Comparison of ENCODE assay signal across 8 mouse cellular contexts in genomic region chr19:3326479-3327047, GRCm38 (mm10). TPM values are rescaled to one million over a fixed set of nuclear protein-coding genes. Genes with fewer than 3 reads are reported as not detected.
DNase-seq lines count a peak whose midpoint lies in the region; ATAC-seq and TF ChIP-seq lines count a peak whose summit lies in the region.

No protein-coding gene starts in this region.

- peak overlapping the region; percentile 89 for H3K27ac ChIP-seq in liver, embryonic 11.5 days (ENCODE audit: low read depth, low read length)
- H3K27ac ChIP-seq in liver, embryonic 12.5 days, result no peak overlapping the region
- peak overlapping the region; percentile 89 for H3K27ac ChIP-seq in hindbrain, postnatal 0 days
- peak overlapping the region; percentile 86; the same call in 1 of the 2 replicates for H3K27ac ChIP-seq in limb, embryonic 13.5 days
- peak overlapping the region; percentile 89 for H3K27ac ChIP-seq in neural tube, embryonic 15.5 days (replicated peaks)

- no peak for TF ChIP-seq CTCF in hindbrain, postnatal 0 days (IDR thresholded peaks at IDR 0.05; ENCODE audit: low read depth)

- H3K27me3 ChIP-seq in liver, embryonic 11.5 days (replicated peaks; ENCODE audit: control insufficient read depth, insufficient read depth, low read length), result no peaks in the 10 kb centered on the region
- no peaks in the 10 kb centered on the region for H3K27me3 ChIP-seq in liver, embryonic 12.5 days (replicated peaks)
- peaks cover 12% of the 10 kb centered on the region for H3K27me3 ChIP-seq in hindbrain, postnatal 0 days (ENCODE audit: insufficient read depth, low read length)
- peaks cover 16% of the 10 kb centered on the region for H3K27me3 ChIP-seq in limb, embryonic 13.5 days
- peaks cover 27% of the 10 kb centered on the region for H3K27me3 ChIP-seq in neural tube, embryonic 15.5 days (replicated peaks)

- H3K4me3 ChIP-seq in liver, embryonic 11.5 days (ENCODE audit: low read depth, low read length), result no peak overlapping the region
- H3K4me3 ChIP-seq in liver, embryonic 12.5 days, result no peak overlapping the region
- H3K4me3 ChIP-seq in hindbrain, postnatal 0 days (ENCODE audit: low read length), result no peak overlapping the region
- no peak overlapping the region for H3K4me3 ChIP-seq in limb, embryonic 13.5 days
- H3K4me3 ChIP-seq in neural tube, embryonic 15.5 days (replicated peaks), result no peak overlapping the region

- peak overlapping the region; percentile 84 for H3K4me2 ChIP-seq in liver, embryonic 11.5 days
- no peak overlapping the region for H3K4me2 ChIP-seq in liver, embryonic 12.5 days
- H3K4me2 ChIP-seq in hindbrain, postnatal 0 days (ENCODE audit: low read depth, low read length), result peak overlapping the region; percentile 85
- H3K4me2 ChIP-seq in limb, embryonic 13.5 days (replicated peaks), result peak overlapping the region; percentile 99
- H3K4me2 ChIP-seq in neural tube, embryonic 15.5 days, result no peak overlapping the region

- no peak overlapping the region for H3K9ac ChIP-seq in liver, embryonic 11.5 days (ENCODE audit: low read depth, low read length)
- H3K9ac ChIP-seq in liver, embryonic 12.5 days, result no peak overlapping the region
- H3K9ac ChIP-seq in hindbrain, postnatal 0 days (replicated peaks; ENCODE audit: low read length), result peak overlapping the region; percentile 47; the same call in 1 of the 2 replicates
- H3K9ac ChIP-seq in limb, embryonic 13.5 days, result no peak overlapping the region
- no peak overlapping the region for H3K9ac ChIP-seq in neural tube, embryonic 15.5 days (replicated peaks)

- no peaks in the 10 kb centered on the region for H3K36me3 ChIP-seq in liver, embryonic 11.5 days (ENCODE audit: control insufficient read depth, insufficient read depth, low read length)
- H3K36me3 ChIP-seq in liver, embryonic 12.5 days, result no peaks in the 10 kb centered on the region
- no peaks in the 10 kb centered on the region for H3K36me3 ChIP-seq in hindbrain, postnatal 0 days (ENCODE audit: insufficient read depth, low read length)
- no peaks in the 10 kb centered on the region for H3K36me3 ChIP-seq in limb, embryonic 13.5 days
- H3K36me3 ChIP-seq in neural tube, embryonic 15.5 days, result no peaks in the 10 kb centered on the region

- 83% methylated on average over 12 of the region's 12 CpGs for WGBS in liver, embryonic 11.5 days
- 83% methylated on average over 12 of the region's 12 CpGs for WGBS in liver, embryonic 12.5 days (ENCODE audit: insufficient replicate concordance)
- WGBS in hindbrain, postnatal 0 days, result 77% methylated on average over 12 of the region's 12 CpGs
- 78% methylated on average over 12 of the region's 12 CpGs for WGBS in limb, embryonic 13.5 days
- WGBS in neural tube, embryonic 15.5 days, result 86% methylated on average over 12 of the region's 12 CpGs

- DNase-seq in liver, embryonic 11.5 days (ENCODE audit: low spot score), result no peak
- DNase-seq in hindbrain, postnatal 0 days (ENCODE audit: low spot score), result no peak
- no peak for DNase-seq in testis, postnatal 14 days (ENCODE audit: low spot score)
- DNase-seq in layer of hippocampus, adult 18-20 months (ENCODE audit: low spot score in 2 of 2), result no peak
- no peak for DNase-seq in gastrocnemius, postnatal 36 days

- intact Hi-C loops in gastrocnemius, postnatal 36 days (cut with DNase I), result no loop called here

- H3K9me3 ChIP-seq in liver, embryonic 11.5 days (ENCODE audit: control insufficient read depth, low read length), result no peaks in the 10 kb centered on the region
- no peaks in the 10 kb centered on the region for H3K9me3 ChIP-seq in liver, embryonic 12.5 days (replicated peaks)
- H3K9me3 ChIP-seq in hindbrain, postnatal 0 days (ENCODE audit: low read length), result no peaks in the 10 kb centered on the region
- no peaks in the 10 kb centered on the region for H3K9me3 ChIP-seq in limb, embryonic 13.5 days
- H3K9me3 ChIP-seq in neural tube, embryonic 15.5 days (replicated peaks), result no peaks in the 10 kb centered on the region

- H3K4me1 ChIP-seq in liver, embryonic 11.5 days (replicated peaks; ENCODE audit: control insufficient read depth, insufficient read depth, low read length), result peaks cover 25% of the 10 kb centered on the region
- H3K4me1 ChIP-seq in liver, embryonic 12.5 days, result peaks cover 69% of the 10 kb centered on the region
- H3K4me1 ChIP-seq in hindbrain, postnatal 0 days (ENCODE audit: insufficient read depth, low read length), result peaks cover 20% of the 10 kb centered on the region
- H3K4me1 ChIP-seq in limb, embryonic 13.5 days, result peaks cover 38% of the 10 kb centered on the region
- H3K4me1 ChIP-seq in neural tube, embryonic 15.5 days, result peaks cover 50% of the 10 kb centered on the region

- ATAC-seq in liver, embryonic 11.5 days (replicated peaks; ENCODE audit: low FRiP score), result no peak
- ATAC-seq in liver, embryonic 12.5 days, result no peak
- no peak for ATAC-seq in hindbrain, postnatal 0 days
- no peak for ATAC-seq in limb, embryonic 13.5 days (ENCODE audit: low FRiP score, low read depth)
- no peak for ATAC-seq in neural tube, embryonic 15.5 days (ENCODE audit: low FRiP score)

RNA-seq across cellular contexts. Expression of gene Cpt1a, which starts 4.4 kb away (rescaled TPM):
- 15.0 and 15.8 TPM in 2 replicates for polyA plus RNA-seq in liver, embryonic 11.5 days (2014; fragmentation: Nextera tagmentation; extraction: Ambion mirVana)
- 7.0 and 8.3 TPM in 2 replicates for polyA plus RNA-seq in liver, embryonic 12.5 days (2016; fragmentation: Nextera tagmentation; extraction: Ambion mirVana)
- total RNA-seq in hindbrain, postnatal 0 days (2014; rRNA removed), result 27.7 and 31.1 TPM in 2 replicates
- 22.3 and 22.4 TPM in 2 replicates for polyA plus RNA-seq in hindbrain, postnatal 0 days (2015; fragmentation: Nextera tagmentation; extraction: Ambion mirVana)
- polyA plus RNA-seq in limb, embryonic 13.5 days (2015; fragmentation: Nextera tagmentation; extraction: Ambion mirVana), result 13.9 and 16.2 TPM in 2 replicates
- 14.7 and 21.6 TPM in 2 replicates for polyA plus RNA-seq in neural tube, embryonic 15.5 days (2015; fragmentation: Nextera tagmentation; extraction: Ambion mirVana)
- 10 to 100 TPM; 24.3 to 24.7 TPM for total RNA-seq in layer of hippocampus, adult 18-20 months (2021)
- 10 to 100 TPM; 11.7 to 19.0 TPM for total RNA-seq in gastrocnemius, postnatal 36 days (2021)

RNA-seq across cellular contexts. Expression of gene Ighmbp2, which starts 43.7 kb away (rescaled TPM):
- 7.4 and 8.8 TPM in 2 replicates for polyA plus RNA-seq in liver, embryonic 11.5 days (2014; fragmentation: Nextera tagmentation; extraction: Ambion mirVana)
- polyA plus RNA-seq in liver, embryonic 12.5 days (2016; fragmentation: Nextera tagmentation; extraction: Ambion mirVana), result 5.1 and 5.7 TPM in 2 replicates
- total RNA-seq in hindbrain, postnatal 0 days (2014; rRNA removed), result 10.5 and 11.5 TPM in 2 replicates
- polyA plus RNA-seq in hindbrain, postnatal 0 days (2015; fragmentation: Nextera tagmentation; extraction: Ambion mirVana), result 8.6 and 9.2 TPM in 2 replicates
- polyA plus RNA-seq in limb, embryonic 13.5 days (2015; fragmentation: Nextera tagmentation; extraction: Ambion mirVana), result 13.1 and 14.0 TPM in 2 replicates
- 10.6 and 10.7 TPM in 2 replicates for polyA plus RNA-seq in neural tube, embryonic 15.5 days (2015; fragmentation: Nextera tagmentation; extraction: Ambion mirVana)
- 10 to 100 TPM in 1 of 2 experiments, 1 to 10 TPM in 1; 9.8 to 10.6 TPM for total RNA-seq in layer of hippocampus, adult 18-20 months (2021)
- 1 to 10 TPM; 3.3 to 4.6 TPM for total RNA-seq in gastrocnemius, postnatal 36 days (2021)

RNA-seq across cellular contexts. Expression of gene Mrpl21, which starts 43.9 kb away (rescaled TPM):
- polyA plus RNA-seq in liver, embryonic 11.5 days (2014; fragmentation: Nextera tagmentation; extraction: Ambion mirVana), result 154 and 156 TPM in 2 replicates
- 95.7 and 99.8 TPM in 2 replicates for polyA plus RNA-seq in liver, embryonic 12.5 days (2016; fragmentation: Nextera tagmentation; extraction: Ambion mirVana)
- total RNA-seq in hindbrain, postnatal 0 days (2014; rRNA removed), result 62.2 and 65.7 TPM in 2 replicates
- 93.8 and 105 TPM in 2 replicates for polyA plus RNA-seq in hindbrain, postnatal 0 days (2015; fragmentation: Nextera tagmentation; extraction: Ambion mirVana)
- 136 TPM in 2 replicates for polyA plus RNA-seq in limb, embryonic 13.5 days (2015; fragmentation: Nextera tagmentation; extraction: Ambion mirVana)
- polyA plus RNA-seq in neural tube, embryonic 15.5 days (2015; fragmentation: Nextera tagmentation; extraction: Ambion mirVana), result 103 and 105 TPM in 2 replicates
- total RNA-seq in layer of hippocampus, adult 18-20 months (2021), result 10 to 100 TPM; 47.2 to 58.4 TPM
- 10 to 100 TPM; 57.2 to 61.2 TPM for total RNA-seq in gastrocnemius, postnatal 36 days (2021)

Comparison
In these comparisons a context has a peak if more than half of its experiments do, and no peak if none do; other contexts are left out.
1. H3K4me2 ChIP-seq: peak in liver, embryonic 11.5 days (single experiment), hindbrain, postnatal 0 days (single experiment) and limb, embryonic 13.5 days (single experiment); none in liver, embryonic 12.5 days (single experiment) and neural tube, embryonic 15.5 days (single experiment).